Mouse (Mus musculus) liver, embryonic 15.5 days (tissue): ENCODE measurements around the gene Gm4907. TPM values are rescaled to one million over a fixed set of nuclear protein-coding genes. Genes with fewer than 3 reads are reported as not detected.
"Not testable (repeated sequence)": the region's sequence is repeated elsewhere in the genome, so short reads cannot be mapped to it uniquely, and the experiment has no call there.

Experiments
- ATAC-seq: fragments of 200-750 bp; cut with Nextera tagmentation; 2 replicates; pipeline ENCODE4 v1.8.0; 2017; ENCODE audit warnings: moderate number of reproducible peaks, mild to moderate bottlenecking, moderate library complexity; ENCODE audit not compliant: insufficient read depth
- H3K27ac ChIP-seq: fragments of 300-500 bp; sonication (generic); replicated peaks from 2 replicates; pipeline ENCODE4 v1.5.1; 2015; ENCODE audit warnings: mild to moderate bottlenecking, inconsistent platforms
- H3K27me3 ChIP-seq: fragments of 300-500 bp; sonication (generic); 2 replicates; pipeline ENCODE4 v1.6.1; 2015; ENCODE audit warnings: mild to moderate bottlenecking, inconsistent platforms
- H3K36me3 ChIP-seq: fragments of 300-500 bp; sonication (generic); replicated peaks from 2 replicates; pipeline ENCODE4 v1.6.1; 2015; ENCODE audit warnings: moderate library complexity, mild to moderate bottlenecking, inconsistent platforms
- H3K4me1 ChIP-seq: fragments of 300-500 bp; sonication (generic); replicated peaks from 2 replicates; pipeline ENCODE4 v1.6.1; 2015; ENCODE audit warnings: inconsistent platforms
- H3K4me2 ChIP-seq: fragments of 300-500 bp; sonication (generic); 2 replicates; pipeline ENCODE4 v1.6.1; 2015; ENCODE audit warnings: moderate library complexity, mild to moderate bottlenecking, inconsistent platforms
- H3K4me3 ChIP-seq: fragments of 300-500 bp; sonication (generic); replicated peaks from 2 replicates; pipeline ENCODE4 v1.5.1; 2015; ENCODE audit warnings: mild to moderate bottlenecking, inconsistent platforms
- H3K9ac ChIP-seq: fragments of 300-500 bp; sonication (generic); 2 replicates; pipeline ENCODE4 v1.6.1; 2015; ENCODE audit warnings: moderate library complexity, mild to moderate bottlenecking, inconsistent platforms
- H3K9me3 ChIP-seq: fragments of 300-500 bp; sonication (generic); replicated peaks from 2 replicates; pipeline ENCODE4 v1.6.1; 2016; ENCODE audit warnings: inconsistent platforms
- WGBS: fragments of 180-500 bp; shearing (Covaris S2); methylation state at CpG from one replicate; pipeline ENCODE4 v1.1.7; 2015; ENCODE audit warnings: mixed read lengths; ENCODE audit not compliant: insufficient replicate concordance; 5-methylcytosine and 5-hydroxymethylcytosine counted together
- polyA plus RNA-seq: library from polyadenylated mRNA; unstranded; fragments of >200 nt; fragmentation: Nextera tagmentation; extraction: Ambion mirVana; gene quantifications from 2 replicates; pipeline ENCODE4 v1.2.1, GENCODE M21; 2015

Gene Gm4907
- polyA plus RNA-seq, result not detected in 2 replicates

GRCm38 (mm10) chrX:23882253-23882652 lies at the start of gene Gm4907:
Gene Gm4907, plus strand, starts transcription at chrX:23882553.
- H3K9me3 ChIP-seq, H3K4me1 ChIP-seq, H3K9ac ChIP-seq, H3K36me3 ChIP-seq, H3K4me2 ChIP-seq, H3K27me3 ChIP-seq, ATAC-seq, H3K27ac ChIP-seq, H3K4me3 ChIP-seq: not testable (repeated sequence)
- 42% methylated on average over 2 of the region's 2 CpGs for WGBS

- H3K4me1 ChIP-seq, H3K4me3 ChIP-seq, H3K27me3 ChIP-seq, H3K4me2 ChIP-seq, H3K27ac ChIP-seq, H3K9me3 ChIP-seq, H3K9ac ChIP-seq, ATAC-seq, H3K36me3 ChIP-seq: not testable (repeated sequence)
- 78% methylated on average over 11 of the region's 11 CpGs for WGBS
Measured at GRCm38 (mm10) chrX:23833784-23834183, 48.6 kb upstream of the Gm4907 start.

- Histone ChIP-seq H3K27me3 (no peaks in the 10 kb centered on the region), H3K9me3 (no peaks in the 10 kb centered on the region), H3K4me2 (no peak overlapping the region), H3K36me3 (no peaks in the 10 kb centered on the region), H3K9ac (no peak overlapping the region), H3K27ac (no peak overlapping the region), H3K4me3 (no peak overlapping the region), H3K4me1 (no peaks in the 10 kb centered on the region)
- WGBS, result 52% methylated on average over 1 of the region's 1 CpGs
- no peak for ATAC-seq
Measured at GRCm38 (mm10) chrX:23840921-23841320, 41.4 kb upstream of the Gm4907 start.

DNA sequence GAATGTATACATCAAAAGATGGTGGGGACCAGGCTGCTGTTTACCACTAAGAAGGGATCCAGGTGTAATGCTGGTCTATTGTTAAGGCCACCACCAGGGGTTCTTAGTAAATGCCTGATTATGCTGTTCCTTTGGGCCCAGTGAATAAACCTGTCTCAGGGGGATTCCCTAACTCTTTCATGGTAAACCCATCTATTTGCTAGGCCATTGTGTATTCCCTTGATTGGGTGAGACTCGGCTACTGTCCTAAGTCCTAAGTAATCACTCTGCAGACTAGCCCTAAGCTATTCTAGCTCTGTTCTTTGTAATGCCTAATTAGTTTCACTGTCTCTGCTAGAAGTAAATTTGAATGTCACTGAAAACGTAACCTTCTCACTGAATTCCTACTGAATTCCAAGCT lies 71.8 kb downstream of the Gm4907 start:
- Histone ChIP-seq H3K9ac (no peak overlapping the region), H3K36me3 (no peaks in the 10 kb centered on the region), H3K4me1 (no peaks in the 10 kb centered on the region), H3K27ac (no peak overlapping the region), H3K4me2 (no peak overlapping the region), H3K27me3 (no peaks in the 10 kb centered on the region), H3K9me3 (no peaks in the 10 kb centered on the region), H3K4me3 (no peak overlapping the region)
- no peak for ATAC-seq
- 63% methylated on average over 2 of the region's 2 CpGs for WGBS

Other genes starting within 250 kb of the Gm4907 start
- 6.0 and 6.1 TPM in 2 replicates for gene Wdr44, start 189.5 kb upstream of the Gm4907 start, polyA plus RNA-seq
- gene Gm4985, start 76.4 kb downstream of the Gm4907 start, polyA plus RNA-seq, result not detected in 2 replicates